Mouse (Mus musculus) left cerebral cortex, postnatal 36 days (tissue): ENCODE results near the gene Ets2. TPM values are rescaled to one million over a fixed set of nuclear protein-coding genes. Genes with fewer than 3 reads are reported as not detected.
A peak's percentile ranks its signal among the peaks of the same experiment; 100 is the strongest.

Experiments
- DNase-seq, 2 experiments: peaks; one replicate each; pipeline ENCODE4 v3.0.0; 2021 to 2022; ENCODE audit warnings: low spot score in 2 of 2, mixed read lengths in 1 of 2
- intact Hi-C: fragments of 180-260 bp; cut with DNase I; formaldehyde crosslinking; loops from one replicate; pipeline ENCODE4 v1.15.1; 2025
- total RNA-seq, 2 experiments: library from RNA; stranded (reverse); gene quantifications; 2 replicates each; pipeline ENCODE4 v1.2.3; 2021

Gene Ets2
- total RNA-seq = 10 to 100 TPM; 68.0 to 79.8 TPM

DNA sequence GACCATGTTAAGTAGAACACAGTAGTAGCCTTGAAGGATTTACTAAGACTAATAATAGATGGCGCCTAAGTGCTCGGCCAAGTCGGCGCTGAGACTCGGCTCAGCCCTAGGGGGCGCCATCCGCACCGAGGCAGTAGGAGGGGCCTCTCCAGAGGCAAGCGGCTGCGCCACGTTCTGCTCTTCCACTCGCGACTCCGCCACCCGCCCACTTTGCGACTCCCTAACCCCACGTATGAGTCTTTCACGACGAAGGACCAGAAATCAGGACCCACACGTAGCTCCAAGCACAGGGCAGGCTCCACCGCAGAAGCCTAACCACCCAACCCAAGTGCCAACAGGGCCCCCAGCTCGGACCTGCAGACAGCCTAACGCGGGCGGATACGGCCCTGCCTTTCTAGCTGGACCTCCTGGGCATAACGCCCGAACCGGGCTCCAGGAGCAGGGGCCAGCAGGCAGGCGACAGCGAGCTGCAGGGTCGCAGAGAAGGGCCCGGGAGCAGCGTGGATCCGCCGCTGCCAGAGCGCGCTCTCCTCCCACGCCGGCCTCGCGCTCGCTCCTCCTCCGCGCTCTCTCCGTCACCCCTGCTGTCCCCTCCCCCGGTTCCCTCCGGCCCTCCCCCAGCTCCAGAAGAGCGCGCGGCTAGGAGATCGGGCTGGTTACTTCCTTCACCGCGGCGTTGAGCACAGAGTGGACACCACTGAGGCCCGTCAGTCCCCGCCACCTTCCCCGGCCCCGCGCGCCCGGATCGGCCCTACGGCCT is at the start of gene Ets2:
Gene Ets2 (plus strand): TSS at position 274 of the 760 bp plus-strand sequence.
- DNase-seq = peak; percentile 86 to 89
- intact Hi-C loops = loop anchor here (2.0 to 5.0 kb wide), 5 partner anchors 59 to 243 kb away; no protein-coding TSS in a partner anchor

DNA sequence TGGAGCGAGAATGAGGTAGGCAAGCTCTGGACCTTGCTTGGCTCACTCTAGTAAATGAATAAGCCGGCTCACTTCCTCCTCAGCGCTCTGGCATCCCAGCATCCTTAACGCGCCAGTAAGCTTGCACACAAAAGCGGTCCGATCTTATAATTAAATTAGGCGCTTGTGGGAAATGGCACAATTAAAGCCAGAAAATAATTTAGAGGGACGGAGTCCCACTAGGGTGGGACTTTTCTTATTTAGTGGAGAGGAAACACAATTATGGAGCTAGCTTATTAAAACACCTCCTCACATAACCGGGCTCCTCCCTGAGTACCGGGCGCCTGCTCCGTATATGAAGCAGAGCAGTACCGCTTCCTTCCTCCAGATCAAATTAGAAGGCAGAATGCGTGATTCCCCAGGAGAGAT is 47.7 kb upstream of the Ets2 start:
- DNase-seq = peak; percentile 26 to 27
- intact Hi-C loops = no loop called here

DNA sequence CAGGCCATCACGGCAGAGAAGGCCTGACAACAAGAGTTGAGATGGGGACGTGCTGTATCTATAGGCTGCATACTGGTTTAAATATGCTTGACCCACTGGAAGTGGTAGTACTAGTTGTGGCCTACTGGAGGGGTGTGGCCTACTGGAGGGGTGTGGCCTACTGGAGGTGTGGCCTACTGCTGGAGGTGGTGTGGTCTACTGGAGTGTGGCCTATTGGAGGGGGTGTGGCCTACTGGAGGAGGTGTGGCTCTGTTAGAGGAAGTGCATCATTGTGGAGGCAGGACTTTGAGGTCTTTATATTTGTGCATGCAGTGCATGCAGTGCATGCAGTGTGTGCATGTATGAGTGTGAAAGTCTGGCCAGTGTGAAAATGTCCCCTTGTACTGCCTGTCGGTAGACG is 45.3 kb upstream of the Ets2 start:
- intact Hi-C loops = no loop called here

DNA sequence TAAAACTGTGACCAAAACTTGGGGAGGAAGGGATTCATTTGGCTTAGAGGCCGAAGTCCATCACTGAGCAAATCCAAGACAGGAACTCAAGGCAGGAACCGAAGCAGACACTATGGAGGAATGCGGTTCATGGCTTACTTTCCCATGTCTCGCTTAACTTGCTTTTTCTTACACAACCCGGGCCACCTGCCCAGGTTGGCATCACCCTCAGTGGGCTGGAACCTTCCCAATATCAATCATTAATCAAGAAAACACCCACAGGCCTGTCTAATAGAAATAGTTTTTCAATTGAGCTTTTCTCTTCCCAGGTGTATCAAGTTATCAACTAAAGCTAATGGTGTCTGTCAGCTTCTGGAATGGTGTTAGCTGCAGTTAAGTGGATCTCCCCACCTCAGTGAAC is 44.7 kb upstream of the Ets2 start:
- intact Hi-C loops = no loop called here
- no peak for DNase-seq

More for the DNA sequence above, 45.3 kb upstream of the Ets2 start:
- DNase-seq = no peak

DNA sequence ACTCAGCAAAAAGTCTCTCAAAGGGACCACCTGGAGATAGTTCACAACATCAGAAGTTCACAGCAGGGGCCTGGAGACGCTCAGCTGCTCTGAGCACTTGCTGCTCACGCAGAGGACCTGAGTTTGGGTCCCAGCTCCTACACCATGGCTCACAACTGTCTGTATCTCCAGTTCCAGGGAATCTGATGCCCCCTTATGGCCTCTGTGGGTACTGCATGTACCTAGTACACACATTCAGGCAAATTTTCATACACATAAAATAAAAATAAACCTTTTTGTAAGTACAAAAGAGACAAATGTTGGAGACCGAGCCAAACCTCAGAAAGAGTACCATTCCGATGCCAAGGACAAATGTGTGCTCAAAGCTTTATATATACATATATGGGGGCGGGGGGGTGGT is 44.1 kb upstream of the Ets2 start:
- DNase-seq = no peak
- intact Hi-C loops = no loop called here

DNA sequence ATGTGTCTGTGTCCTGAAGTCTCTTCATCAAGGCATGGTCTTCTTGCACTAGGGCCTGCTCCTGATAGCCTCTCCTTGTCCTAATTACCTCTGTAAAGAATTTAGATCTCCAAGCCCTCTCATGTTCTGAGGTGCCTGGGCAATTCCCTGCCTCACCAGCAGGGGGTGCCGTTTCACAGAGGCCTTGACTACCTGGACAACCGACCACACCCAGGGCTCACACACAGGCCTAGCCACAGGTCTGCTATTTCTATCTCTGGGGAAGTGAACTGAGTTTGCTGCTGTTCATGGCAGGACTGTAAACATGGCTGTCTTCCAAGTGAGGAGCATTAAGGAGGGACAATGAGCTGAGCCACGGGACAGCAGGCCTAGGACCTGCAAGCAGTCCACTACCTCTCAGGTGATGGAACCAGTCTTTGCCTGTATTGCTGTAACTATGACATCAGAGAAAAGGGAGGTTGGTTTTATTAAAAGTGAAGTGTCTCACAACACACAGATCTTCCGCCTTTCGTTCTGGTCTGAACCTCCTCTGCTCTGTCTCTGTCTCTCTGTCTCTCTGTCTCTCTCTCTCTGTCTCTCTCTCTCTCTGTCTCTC is 42.9 kb upstream of the Ets2 start:
- DNase-seq = peak; percentile 16 to 34
- intact Hi-C loops = no loop called here

DNA sequence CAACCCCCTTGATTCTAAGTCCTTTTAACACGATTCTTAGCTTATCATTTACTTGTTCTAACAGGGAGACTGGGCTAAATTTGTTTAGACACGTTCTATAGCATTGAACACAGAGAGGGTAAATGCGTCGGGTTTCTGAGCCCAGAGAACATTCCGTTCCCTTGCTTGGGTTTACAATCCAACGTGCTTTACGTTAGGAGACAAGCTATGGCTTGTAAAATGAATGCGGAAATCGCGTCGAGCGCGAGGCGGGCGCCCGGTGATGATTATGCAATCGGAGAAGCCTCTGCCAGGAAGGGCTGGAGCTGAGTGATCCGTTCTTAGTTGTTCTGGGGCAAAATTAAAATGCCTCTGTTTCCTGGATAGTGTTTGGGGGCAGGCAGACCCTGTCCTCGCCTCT is 42.4 kb upstream of the Ets2 start:
- no peak for DNase-seq
- intact Hi-C loops = no loop called here

DNA sequence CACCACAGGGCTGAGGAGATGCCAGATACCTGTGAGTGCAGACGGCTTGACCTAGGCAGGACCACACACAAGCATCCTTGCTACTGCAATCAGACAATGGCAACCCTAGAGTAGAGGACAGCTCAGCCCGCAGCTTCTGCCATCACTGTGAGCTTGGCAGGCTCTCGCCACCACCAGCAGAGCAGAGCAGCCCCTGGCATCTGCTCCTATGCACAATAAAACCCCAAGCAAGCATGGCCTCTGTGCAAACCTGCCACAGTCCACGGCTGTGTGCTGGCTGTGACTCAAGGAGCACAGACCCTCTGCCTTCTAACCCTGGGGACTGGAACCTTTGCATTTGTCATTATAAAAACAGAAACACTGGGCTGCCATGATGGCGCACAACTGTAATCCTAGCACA is 41.0 kb upstream of the Ets2 start:
- intact Hi-C loops = no loop called here
- no peak for DNase-seq

DNA sequence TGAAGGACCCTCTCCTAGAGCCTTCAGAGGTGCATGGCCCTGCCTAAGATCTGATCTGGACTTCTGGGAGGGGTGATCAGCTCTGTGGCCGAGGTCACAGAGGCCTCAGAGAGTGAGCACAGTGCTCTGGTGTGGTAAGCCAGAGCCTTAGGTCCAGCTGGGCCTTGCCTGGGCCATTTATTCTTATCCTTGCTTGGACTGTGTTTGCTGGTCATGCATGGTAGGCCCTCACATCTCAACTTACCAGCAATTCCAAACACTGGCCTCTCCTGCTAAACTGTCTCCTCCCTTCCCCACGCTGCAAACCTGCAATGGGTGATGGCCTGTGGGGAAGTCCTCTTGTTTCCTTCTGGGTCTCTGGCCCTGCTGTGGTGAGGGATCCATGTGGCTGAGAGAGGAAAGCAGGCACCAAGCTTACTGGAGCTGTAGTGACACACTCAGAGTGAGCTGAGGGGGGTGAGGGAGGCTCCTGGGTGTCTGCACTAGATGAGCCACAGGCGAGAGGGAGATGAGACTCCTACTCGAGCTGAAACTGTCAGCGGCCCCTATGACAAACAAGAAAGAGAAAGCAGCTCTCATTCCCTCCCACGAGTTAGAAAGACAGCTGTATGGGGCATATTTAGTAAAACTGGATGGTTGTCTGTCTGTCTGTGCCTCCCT is 36.3 kb upstream of the Ets2 start:
- DNase-seq = peak in 1 of 2 experiments; percentile 17
- intact Hi-C loops = no loop called here

DNA sequence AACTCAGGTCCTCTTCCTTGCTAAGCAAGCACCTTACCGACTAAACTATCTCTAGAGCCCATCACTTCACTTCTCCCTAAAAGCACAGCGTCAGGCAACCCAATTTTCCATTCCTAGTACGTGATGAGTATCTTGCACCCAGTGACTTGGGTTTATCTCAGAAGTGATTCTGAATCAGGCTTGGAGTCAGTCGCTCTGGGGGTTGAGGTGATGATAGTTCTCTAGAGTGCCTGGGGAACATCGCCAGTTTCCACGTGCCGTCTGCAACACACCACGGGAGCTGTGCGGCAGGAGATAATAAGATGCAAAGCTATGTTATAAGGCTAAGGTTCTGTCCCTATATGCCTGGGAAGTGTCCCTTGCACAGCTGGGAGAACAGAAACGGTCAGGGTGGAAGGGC is 35.6 kb upstream of the Ets2 start:
- peak in 1 of 2 experiments; percentile 20 for DNase-seq
- intact Hi-C loops = no loop called here

DNA sequence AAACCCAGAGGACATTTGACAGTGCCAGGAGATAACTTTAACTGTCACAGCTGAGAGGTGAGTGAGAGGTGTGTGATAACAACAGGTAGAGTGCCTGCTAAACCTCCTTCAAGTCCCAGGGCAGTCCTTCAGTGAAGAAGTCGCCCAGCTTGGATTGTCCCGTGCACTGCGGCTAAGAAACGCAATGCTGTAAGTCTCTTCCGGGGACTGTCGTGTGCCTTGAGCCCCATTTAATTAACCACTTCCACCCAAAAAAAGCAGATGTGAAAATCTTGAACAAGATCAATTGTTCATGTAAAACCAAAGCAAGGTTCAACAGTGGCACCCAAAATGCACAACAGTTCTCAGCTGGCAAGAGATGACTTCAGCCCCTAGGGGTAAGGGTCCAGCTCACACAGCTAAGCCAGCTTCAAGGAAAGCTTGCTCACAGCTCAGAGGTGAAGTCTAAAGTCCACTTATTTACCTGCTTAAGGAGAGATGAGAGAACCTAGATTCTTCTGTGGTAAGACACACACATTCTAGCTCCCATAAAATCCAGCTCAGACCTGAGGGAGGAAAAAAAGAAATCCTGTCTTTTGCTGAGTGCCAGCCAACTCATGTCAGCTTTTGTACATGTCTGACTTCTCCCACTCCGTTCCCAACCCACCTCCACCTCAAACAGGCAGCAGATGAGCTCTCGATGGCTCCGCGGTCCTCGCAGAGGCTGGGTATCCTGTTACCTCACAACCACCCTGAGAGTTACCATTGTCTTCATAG is 34.3 kb upstream of the Ets2 start:
- intact Hi-C loops = no loop called here
- DNase-seq = peak in 1 of 2 experiments; percentile 14

DNA sequence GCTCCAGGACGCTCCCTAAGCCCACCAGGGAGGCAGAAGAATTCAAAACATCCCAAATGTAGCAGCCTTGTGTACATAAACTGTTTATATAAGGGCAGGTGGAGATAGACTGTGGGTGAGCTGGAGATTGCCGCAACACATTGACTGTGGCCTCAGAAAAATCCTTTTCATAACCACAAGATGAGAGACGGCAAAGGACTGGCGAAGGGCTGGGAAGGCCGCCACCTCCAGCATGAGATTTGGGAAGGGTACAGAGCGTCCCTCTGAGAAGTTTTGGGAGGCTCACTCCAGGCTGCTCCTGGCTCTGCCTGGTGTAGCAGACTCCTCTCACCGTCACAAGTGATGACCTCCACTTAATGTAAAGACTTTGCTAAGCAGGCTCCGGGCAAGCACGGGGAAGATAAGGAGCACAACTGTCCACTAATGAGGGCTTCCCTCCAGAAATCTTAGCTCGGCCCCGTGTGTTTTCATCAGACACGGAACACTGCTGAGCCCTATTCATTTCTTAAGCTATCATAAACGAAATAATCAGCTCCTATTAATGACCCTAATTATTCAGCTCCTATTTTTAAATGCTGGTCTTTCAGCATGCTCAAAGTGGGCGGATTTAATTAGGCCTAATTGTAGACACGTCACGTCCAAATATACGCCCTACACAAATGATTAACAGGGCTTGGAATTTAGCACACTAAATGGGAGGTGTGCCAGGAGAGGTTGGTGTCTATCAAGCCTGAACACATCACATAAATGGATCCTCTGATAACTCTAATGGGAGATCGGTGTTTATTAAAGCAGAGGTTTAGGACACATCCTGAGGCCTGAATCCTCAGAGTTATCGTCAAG is 33.5 kb upstream of the Ets2 start:
- DNase-seq = no peak
- intact Hi-C loops = no loop called here

DNA sequence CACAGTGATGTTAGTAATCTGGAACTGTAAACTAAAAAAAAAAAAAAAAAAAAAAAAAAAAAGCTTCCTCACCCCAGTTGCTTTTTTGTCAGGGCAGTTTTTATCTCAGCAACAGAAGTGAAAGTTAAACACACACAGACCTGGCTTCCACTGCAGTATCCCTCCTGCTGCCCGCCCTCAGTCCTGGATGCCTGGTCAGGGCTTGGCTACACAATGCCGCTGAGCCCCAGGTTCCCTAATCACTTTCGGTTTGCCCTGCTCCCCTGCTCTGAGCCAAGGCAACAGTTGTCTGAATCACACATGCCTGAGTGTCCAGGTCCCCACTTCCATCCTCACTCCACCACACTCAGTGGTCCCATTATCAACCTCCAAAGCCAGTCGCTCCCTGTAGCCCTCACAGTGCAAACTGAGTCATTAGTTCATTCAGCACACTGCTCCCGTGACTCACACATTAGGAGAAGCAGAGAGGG is 27.4 kb upstream of the Ets2 start:
- intact Hi-C loops = no loop called here
- DNase-seq = no peak

DNA sequence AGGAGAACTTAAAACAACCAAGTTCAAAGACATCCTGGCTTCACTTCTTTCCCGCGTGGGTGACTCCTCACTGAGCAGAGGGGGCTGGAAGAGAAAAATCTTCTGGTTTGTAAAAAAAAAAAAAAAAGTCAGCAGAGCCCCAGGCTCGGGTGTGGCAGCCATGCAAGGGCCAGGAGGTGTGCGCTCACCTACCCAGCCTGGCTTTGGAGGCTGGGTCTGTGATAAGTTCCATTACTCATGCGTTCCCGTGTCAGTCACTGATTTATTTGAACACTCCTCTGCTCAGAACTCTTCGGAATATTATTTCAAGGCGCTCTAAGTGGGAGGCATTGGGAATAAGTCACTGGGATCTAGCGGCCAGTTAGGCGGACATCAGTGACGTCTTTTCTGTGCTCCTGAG is 26.7 kb upstream of the Ets2 start:
- intact Hi-C loops = no loop called here
- no peak for DNase-seq

DNA sequence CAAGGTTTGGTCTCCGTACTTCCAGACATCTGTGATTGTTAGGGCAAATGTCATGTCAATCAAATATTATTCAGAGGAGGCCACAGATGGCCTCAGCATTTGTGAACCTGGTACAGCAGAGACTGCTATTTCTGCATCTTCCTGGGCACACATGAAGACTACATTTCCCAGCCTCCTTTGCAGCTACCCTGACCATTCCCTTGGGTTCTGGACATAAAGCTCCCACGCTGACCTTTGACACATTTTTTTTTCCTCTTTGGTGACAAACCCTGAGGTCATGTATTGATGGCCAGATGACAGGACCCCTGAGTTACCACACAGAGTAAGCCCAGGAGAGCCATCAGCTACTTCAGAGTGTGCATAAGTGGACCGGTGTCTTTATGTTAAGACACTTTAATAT is 25.2 kb upstream of the Ets2 start:
- no peak for DNase-seq
- intact Hi-C loops = no loop called here

DNA sequence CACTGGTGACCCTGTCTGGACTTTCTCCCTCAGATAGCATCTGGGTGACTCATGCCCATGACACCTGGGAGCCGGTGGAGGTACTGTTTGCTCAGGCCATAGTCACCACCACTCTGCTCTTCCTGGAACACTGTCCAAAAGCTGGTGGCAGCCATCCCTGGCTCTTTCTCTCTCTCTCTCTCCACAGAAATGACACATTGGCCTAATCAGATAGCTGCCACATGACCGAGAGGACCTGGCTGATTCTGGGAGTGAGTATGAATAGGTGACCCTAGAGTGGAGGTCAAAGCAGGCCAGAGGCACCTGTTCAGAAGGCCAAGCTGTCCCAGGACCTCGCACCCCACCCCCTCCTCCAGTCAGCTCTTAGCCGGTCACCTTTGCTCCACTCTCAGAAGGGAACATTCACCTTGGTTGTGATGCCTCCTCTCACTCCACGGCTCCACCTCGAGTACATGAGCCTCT is 19.4 kb upstream of the Ets2 start:
- DNase-seq = no peak
- intact Hi-C loops = no loop called here

DNA sequence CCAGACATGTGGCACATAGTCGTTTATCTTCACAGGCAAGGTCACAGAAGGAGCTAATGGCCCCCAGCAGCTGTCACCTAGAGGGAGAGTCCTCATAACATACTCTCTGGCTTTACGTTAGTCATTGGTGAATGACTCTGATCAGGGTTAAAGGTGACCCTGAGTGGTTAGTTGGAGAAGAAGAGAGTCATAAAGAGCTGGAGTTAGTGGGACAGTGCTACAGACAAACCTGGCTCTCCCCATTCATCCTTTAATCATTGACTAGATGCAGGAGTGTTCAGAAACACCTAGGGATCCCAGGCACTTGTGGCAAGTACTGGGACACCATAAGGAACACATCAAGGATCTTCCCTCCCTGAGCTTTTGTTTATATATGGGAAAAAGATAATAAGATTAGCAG is 16.1 kb upstream of the Ets2 start:
- no peak for DNase-seq
- intact Hi-C loops = no loop called here

DNA sequence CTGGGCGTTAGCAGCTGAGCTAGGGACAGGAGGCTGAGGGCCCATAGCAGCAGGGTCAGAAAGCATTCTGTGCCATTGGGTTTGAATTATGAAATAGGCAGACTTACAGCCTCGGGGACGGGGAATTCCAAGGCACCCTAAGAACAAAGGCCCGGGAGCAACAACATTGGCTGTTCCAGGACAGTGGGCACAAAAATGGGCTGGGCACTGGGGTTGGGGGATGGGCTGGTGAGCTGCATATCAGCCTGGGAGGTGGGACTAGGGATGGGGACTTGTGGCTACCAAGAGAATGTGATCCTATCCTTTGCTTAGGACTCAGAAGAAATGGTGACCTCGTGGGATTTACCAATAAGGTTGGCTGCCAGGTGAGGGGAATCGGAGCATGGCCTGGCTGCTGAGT is 15.6 kb upstream of the Ets2 start:
- intact Hi-C loops = no loop called here
- DNase-seq = no peak

DNA sequence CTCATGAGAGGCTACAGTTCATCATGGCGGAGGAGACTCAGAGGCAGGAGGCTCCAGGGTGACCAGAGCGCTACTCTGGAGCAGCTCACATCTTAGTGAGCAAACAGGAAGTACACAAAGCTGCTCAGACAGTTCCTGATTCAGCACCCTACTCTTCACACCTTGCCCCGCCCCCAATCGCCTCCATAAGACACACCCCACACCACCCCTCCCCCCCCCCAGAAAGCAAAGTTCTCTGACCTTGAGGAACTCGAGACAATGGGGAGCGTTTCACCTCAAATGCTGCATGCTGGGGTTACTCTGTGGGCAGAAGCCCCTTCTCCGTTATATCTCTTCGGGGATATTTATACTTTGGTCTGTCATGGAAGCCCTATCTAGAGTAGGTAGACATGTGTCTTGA is 15.0 kb upstream of the Ets2 start:
- intact Hi-C loops = no loop called here
- no peak for DNase-seq
